14 mouse cellular contexts compared by ENCODE assay signal in genomic region chr17:15259427-15260101, GRCm38 (mm10).
DNase-seq lines count a peak whose midpoint lies in the region; ATAC-seq and TF ChIP-seq lines count a peak whose summit lies in the region.
"Had no signal": no experiment of that assay in that cellular context is flagged by ENCODE, and none has a peak within 500 bp of the region (broad histone marks: within the 10 kb centered on the region; RNA-seq: fewer than 3 reads in every experiment).

No protein-coding gene starts in this region.

- H3K4me1 ChIP-seq in embryonic facial prominence, embryonic 14.5 days (ENCODE audit: control insufficient read depth, insufficient read depth, low read length), result 0 out of 2 replicates have a peak, but pooled peaks cover 4% of the 10 kb centered on the region
- H3K4me1 ChIP-seq: liver, embryonic 15.5 days had no signal

- H3K9me3 ChIP-seq in embryonic facial prominence, embryonic 14.5 days (ENCODE audit: control insufficient read depth, low read length), result no peaks in the 10 kb centered on the region
- H3K9me3 ChIP-seq: liver, embryonic 15.5 days; midbrain, embryonic 15.5 days had no signal

- ATAC-seq in embryonic facial prominence, embryonic 14.5 days (ENCODE audit: low read depth), result peak; percentile 33; the same call in 1 of the 2 replicates
- ATAC-seq: midbrain, embryonic 15.5 days had no signal

- TF ChIP-seq POLR2A in myocyte (IDR thresholded peaks at IDR 0.05; ENCODE audit: insufficient read length, low read depth), result no peak

- H3K9ac ChIP-seq in embryonic facial prominence, embryonic 14.5 days (ENCODE audit: low read depth, low read length), result no peak overlapping the region
- H3K9ac ChIP-seq: liver, embryonic 15.5 days; midbrain, embryonic 15.5 days had no signal

- H3K4me2 ChIP-seq in embryonic facial prominence, embryonic 14.5 days (ENCODE audit: low read depth, low read length), result no peak overlapping the region
- H3K4me2 ChIP-seq in myocyte (ENCODE audit: low read depth), result peak overlapping the region; percentile 47
- H3K4me2 ChIP-seq: liver, embryonic 15.5 days; midbrain, embryonic 15.5 days had no signal

- intact Hi-C loops in heart, postnatal 25 days (cut with DNase I), result no loop called here
- intact Hi-C loops in left cerebral cortex, postnatal 10 days (cut with DNase I), result no loop called here

- no peak overlapping the region for H3ac ChIP-seq in myocyte (ENCODE audit: control insufficient read depth, insufficient read length)

- peak; percentile 89 for DNase-seq in heart, adult 11 months
- DNase-seq in heart, postnatal 25 days (ENCODE audit: low spot score), result no peak
- DNase-seq in left cerebral cortex, adult 11 months (ENCODE audit: low spot score), result peak; percentile 6
- no peak for DNase-seq in left cerebral cortex, postnatal 10 days (ENCODE audit: extremely low spot score in 1 of 2, low spot score in 2 of 2)
- peak; percentile 27 for DNase-seq in embryonic facial prominence, embryonic 14.5 days (ENCODE audit: low spot score)
- DNase-seq in urinary bladder, postnatal 10 days (ENCODE audit: low spot score), result no peak
- DNase-seq: cerebellum, postnatal 25 days; gastrocnemius, postnatal 10 days; kidney, adult 11 months; layer of hippocampus, postnatal 36 days; lung, postnatal 36 days had no signal

- no peaks in the 10 kb centered on the region for H3K27me3 ChIP-seq in embryonic facial prominence, embryonic 14.5 days (replicated peaks; ENCODE audit: control insufficient read depth, insufficient read depth, low read length)
- H3K27me3 ChIP-seq in myocyte (ENCODE audit: control insufficient read depth, insufficient read depth, insufficient read length), result no peaks in the 10 kb centered on the region
- H3K27me3 ChIP-seq: liver, embryonic 15.5 days; midbrain, embryonic 15.5 days had no signal

- no peaks in the 10 kb centered on the region for H3K79me2 ChIP-seq in myocyte (ENCODE audit: control insufficient read depth, insufficient read depth)

- no peak overlapping the region for H3K27ac ChIP-seq in embryonic facial prominence, embryonic 14.5 days (replicated peaks; ENCODE audit: low read depth, low read length)
- H3K27ac ChIP-seq: liver, embryonic 15.5 days; midbrain, embryonic 15.5 days had no signal

- 47% methylated on average over 11 of the region's 11 CpGs for WGBS in embryonic facial prominence, embryonic 14.5 days

- H3K4me3 ChIP-seq in embryonic facial prominence, embryonic 14.5 days (ENCODE audit: low read depth, low read length), result no peak overlapping the region
- H3K4me3 ChIP-seq in myocyte, result no peak overlapping the region
- H3K4me3 ChIP-seq: liver, embryonic 15.5 days; midbrain, embryonic 15.5 days had no signal

- H3K36me3 ChIP-seq in embryonic facial prominence, embryonic 14.5 days (ENCODE audit: control insufficient read depth, insufficient read depth, low read length), result no peaks in the 10 kb centered on the region
- no peaks in the 10 kb centered on the region for H3K36me3 ChIP-seq in myocyte (ENCODE audit: control insufficient read depth, insufficient read depth)
- H3K36me3 ChIP-seq: liver, embryonic 15.5 days; midbrain, embryonic 15.5 days had no signal

TF ChIP-seq in myocyte, 11 proteins besides CTCF, POLR2A, EP300 and RAD21:
- TF ChIP-seq REST (IDR thresholded peaks at IDR 0.05; ENCODE audit: insufficient read depth, insufficient read length), result no peak
- no peak for TF ChIP-seq SRF (IDR thresholded peaks at IDR 0.05; ENCODE audit: control insufficient read depth, insufficient read length, low read depth)
- TF ChIP-seq E2F4 (IDR thresholded peaks at IDR 0.05; ENCODE audit: insufficient read depth), result no peak

Comparison
In these comparisons a context has a peak if more than half of its experiments do, and no peak if none do; other contexts are left out.
1. DNase-seq: peak in heart, adult 11 months (single experiment), left cerebral cortex, adult 11 months (single experiment) and embryonic facial prominence, embryonic 14.5 days (single experiment); none in heart, postnatal 25 days (single experiment), left cerebral cortex, postnatal 10 days (0 of 2) and urinary bladder, postnatal 10 days (single experiment).